Mouse (Mus musculus) E14TG2a.4 (cell line): Measurements from ENCODE around the gene Pus1.

Experiments
- H3K27me3 ChIP-seq: 2 replicates; pipeline ENCODE4 v1.6.1; 2014; ENCODE audit warnings: low read length, control low read depth; ENCODE audit not compliant: insufficient read depth
- H3K36me3 ChIP-seq: 2 replicates; pipeline ENCODE4 v1.6.1; 2014; ENCODE audit warnings: low read length, control low read depth; ENCODE audit not compliant: insufficient read depth
- H3K4me1 ChIP-seq: replicated peaks from 2 replicates; pipeline ENCODE4 v1.6.1; 2014; ENCODE audit warnings: low read depth, low read length, control low read depth
- H3K4me3 ChIP-seq: replicated peaks from 2 replicates; pipeline ENCODE4 v1.5.1; 2014; ENCODE audit warnings: mild to moderate bottlenecking, low read length
- H3K9me3 ChIP-seq: 2 replicates; pipeline ENCODE4 v1.6.1; 2014; ENCODE audit warnings: low read length, control low read depth
- CTCF ChIP-seq: conservative IDR thresholded peaks from 2 replicates; pipeline ENCODE4 v1.5.1; 2014; ENCODE audit warnings: low read length
- NANOG ChIP-seq: IDR thresholded peaks from 2 replicates; pipeline ENCODE4 v1.6.1; 2014; ENCODE audit warnings: borderline replicate concordance, low read length, mixed read lengths
- POU5F1 ChIP-seq: IDR thresholded peaks from 2 replicates; pipeline ENCODE4 v1.6.1; 2014; ENCODE audit warnings: low read length, borderline replicate concordance

Pus1 gene

GRCm38 (mm10) chr5:110779998-110780760 lies at the start of gene Pus1:
TSS of gene Pus1 (minus strand) at chr5:110780659.
- no peak for TF ChIP-seq CTCF
- TF ChIP-seq POU5F1, result no peak
- no peak for TF ChIP-seq NANOG
- no peaks in the 10 kb centered on the region for H3K9me3 ChIP-seq
- no peaks in the 10 kb centered on the region for H3K27me3 ChIP-seq
- H3K4me1 ChIP-seq, result peaks cover 78% of the 10 kb centered on the region
- peaks cover 53% of the 10 kb centered on the region for H3K36me3 ChIP-seq
- H3K4me3 ChIP-seq, result peak within 1 kb of the TSS; percentile 90

- Histone ChIP-seq H3K4me1 (0 out of 2 replicates have a peak, but pooled peaks cover 7% of the 10 kb centered on the region), H3K4me3 (no peak overlapping the region), H3K27me3 (no peaks in the 10 kb centered on the region), H3K9me3 (no peaks in the 10 kb centered on the region), H3K36me3 (no peaks in the 10 kb centered on the region)
- TF ChIP-seq NANOG (no peak), POU5F1 (no peak), CTCF (no peak)
Measured at GRCm38 (mm10) chr5:110827576-110827975, 47.1 kb upstream of the Pus1 start.

DNA sequence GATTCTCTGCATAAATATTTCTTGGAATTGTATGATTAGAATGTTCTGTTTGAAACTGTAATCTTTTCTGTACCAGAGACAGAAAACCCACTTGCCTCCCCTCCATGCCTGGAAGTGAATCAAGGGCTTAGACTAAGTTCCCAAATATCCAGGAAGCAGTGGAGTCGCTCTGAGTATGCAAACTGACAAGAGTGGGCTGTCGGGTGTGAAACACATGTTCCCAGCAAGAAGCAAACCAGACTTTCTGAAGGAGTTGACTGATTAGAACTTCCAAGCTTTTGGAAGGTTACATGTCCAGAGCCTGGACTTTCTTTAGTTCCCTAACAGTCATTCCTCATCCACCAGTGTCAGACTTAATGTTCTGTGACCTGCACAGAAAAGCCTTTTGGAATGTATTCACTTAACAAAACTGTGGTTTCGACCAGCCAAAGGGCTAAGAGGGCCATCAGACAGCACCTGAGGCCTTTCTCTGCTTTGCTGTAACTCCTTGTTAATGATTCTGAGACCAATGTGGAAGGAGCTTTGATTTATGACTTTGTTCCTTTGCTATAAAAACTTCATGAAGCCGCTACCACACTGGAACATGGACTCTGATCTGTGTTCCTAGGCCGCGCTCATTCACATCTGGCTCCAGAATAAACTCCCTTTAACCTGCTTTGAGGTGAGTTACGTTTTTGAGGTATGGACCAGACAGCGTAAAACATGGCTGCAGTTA lies 46.5 kb upstream of the Pus1 start:
- Histone ChIP-seq H3K36me3 (no peaks in the 10 kb centered on the region), H3K4me1 (0 out of 2 replicates have a peak, but pooled peaks cover 7% of the 10 kb centered on the region), H3K4me3 (no peak overlapping the region), H3K27me3 (no peaks in the 10 kb centered on the region), H3K9me3 (no peaks in the 10 kb centered on the region)
- TF ChIP-seq CTCF (no peak), NANOG (no peak), POU5F1 (no peak)

- H3K4me3 ChIP-seq, result no peak overlapping the region
- no peaks in the 10 kb centered on the region for H3K36me3 ChIP-seq
- no peaks in the 10 kb centered on the region for H3K9me3 ChIP-seq
- no peaks in the 10 kb centered on the region for H3K27me3 ChIP-seq
- no peaks in the 10 kb centered on the region for H3K4me1 ChIP-seq
- TF ChIP-seq CTCF, result no peak
- TF ChIP-seq POU5F1, result no peak
- no peak for TF ChIP-seq NANOG
Measured at GRCm38 (mm10) chr5:110824421-110824820, 44.0 kb upstream of the Pus1 start.

DNA sequence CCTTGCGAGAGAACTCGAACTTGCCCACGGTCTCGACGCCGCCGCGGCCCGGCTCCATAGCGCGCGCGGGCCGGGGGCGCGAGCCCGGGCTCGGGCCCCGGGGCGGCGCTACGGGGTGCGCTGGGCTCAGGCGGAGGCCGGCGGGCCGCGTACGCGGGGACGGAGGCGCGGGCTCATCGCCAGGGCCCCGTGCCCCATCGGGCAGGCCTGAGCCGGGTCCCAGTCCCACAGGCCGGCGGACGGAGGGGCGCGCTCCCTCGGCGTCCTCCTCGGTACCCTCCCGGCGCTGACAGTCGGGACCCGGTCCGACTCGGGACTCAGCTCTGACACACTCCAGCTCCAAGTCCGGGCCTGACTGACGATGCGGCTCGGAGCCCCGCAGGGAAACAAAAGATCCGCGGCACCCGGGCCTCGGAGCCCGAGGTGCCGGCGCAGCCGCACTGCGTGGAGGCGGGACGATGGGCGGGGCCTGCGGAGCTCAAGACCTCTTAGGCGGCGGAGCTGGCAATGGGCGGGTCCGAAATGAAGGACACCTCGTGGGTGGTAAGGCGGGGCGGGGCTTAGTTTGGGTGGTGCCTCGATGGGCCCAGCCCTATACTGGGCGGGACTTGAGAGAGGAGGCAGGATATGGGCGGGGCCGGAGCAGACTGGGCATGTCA lies 29.3 kb upstream of the Pus1 start, which contains the start of gene Ulk1:
Gene Ulk1, minus strand, starts transcription at position 431 of the 659 bp plus-strand sequence.
- Histone ChIP-seq H3K4me3 (peak within 1 kb of the TSS; percentile 92), H3K36me3 (peaks cover 34% of the 10 kb centered on the region), H3K27me3 (no peaks in the 10 kb centered on the region), H3K4me1 (peaks cover 66% of the 10 kb centered on the region), H3K9me3 (no peaks in the 10 kb centered on the region)
- TF ChIP-seq CTCF (no peak), NANOG (no peak), POU5F1 (no peak)

DNA sequence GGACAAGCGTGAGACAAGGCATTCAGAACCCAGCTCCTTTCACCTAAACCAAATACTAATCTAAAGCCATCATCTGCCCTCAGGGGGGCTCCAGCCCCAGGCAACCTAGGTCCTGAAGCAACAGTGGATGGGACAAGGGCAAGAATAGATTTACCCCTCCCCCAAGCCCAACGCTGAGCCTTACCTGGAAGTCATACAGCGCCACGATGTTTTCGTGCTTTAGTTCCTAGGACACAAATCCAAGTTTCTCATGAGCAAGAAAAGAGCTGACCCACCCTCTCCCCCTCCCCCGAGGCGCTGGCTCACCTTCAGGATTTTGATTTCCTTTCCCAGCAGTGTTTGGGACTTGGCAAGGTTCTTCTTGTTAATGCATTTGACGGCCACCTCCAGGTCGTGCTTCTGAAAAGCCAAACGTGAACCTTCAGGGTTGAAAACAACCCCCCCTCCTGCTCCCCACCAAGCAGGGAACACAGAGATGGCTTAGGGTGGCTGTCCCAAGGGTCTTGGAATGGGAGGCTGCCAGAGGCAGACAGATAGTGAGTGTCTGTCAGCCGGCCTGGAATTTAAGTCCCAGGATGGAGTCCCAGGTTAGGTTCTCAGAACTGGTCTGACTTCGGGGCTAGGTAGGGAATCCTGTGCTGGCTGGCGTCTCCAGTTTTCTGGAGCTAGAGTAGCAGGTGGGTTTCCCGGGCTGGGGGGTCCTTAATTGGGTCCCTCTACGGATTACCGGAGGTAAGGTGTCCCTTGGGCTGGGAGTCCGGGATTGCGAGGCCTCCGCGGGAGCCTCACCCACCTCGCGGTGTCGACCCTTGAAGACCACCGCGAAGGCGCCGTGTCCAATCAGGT lies 28.6 kb upstream of the Pus1 start:
- H3K4me1 ChIP-seq, result peaks cover 66% of the 10 kb centered on the region
- no peaks in the 10 kb centered on the region for H3K27me3 ChIP-seq
- no peak for TF ChIP-seq CTCF
- TF ChIP-seq POU5F1, result no peak
- peak; percentile 94 for TF ChIP-seq NANOG
- H3K36me3 ChIP-seq, result peaks cover 39% of the 10 kb centered on the region
- no peaks in the 10 kb centered on the region for H3K9me3 ChIP-seq
- H3K4me3 ChIP-seq, result peak overlapping the region; percentile 92

GRCm38 (mm10) chr5:110808061-110808631 lies 27.7 kb upstream of the Pus1 start:
- peak overlapping the region; percentile 92 for H3K4me3 ChIP-seq
- peaks cover 71% of the 10 kb centered on the region for H3K4me1 ChIP-seq
- peaks cover 43% of the 10 kb centered on the region for H3K36me3 ChIP-seq
- no peaks in the 10 kb centered on the region for H3K27me3 ChIP-seq
- no peak for TF ChIP-seq NANOG
- no peak for TF ChIP-seq CTCF
- no peak for TF ChIP-seq POU5F1
- no peaks in the 10 kb centered on the region for H3K9me3 ChIP-seq
